Mouse (Mus musculus): ENCODE measurements around the gene Tas1r1.
A peak's percentile ranks its signal among the peaks of the same experiment; 100 is the strongest.

Gene Tas1r1

DNA sequence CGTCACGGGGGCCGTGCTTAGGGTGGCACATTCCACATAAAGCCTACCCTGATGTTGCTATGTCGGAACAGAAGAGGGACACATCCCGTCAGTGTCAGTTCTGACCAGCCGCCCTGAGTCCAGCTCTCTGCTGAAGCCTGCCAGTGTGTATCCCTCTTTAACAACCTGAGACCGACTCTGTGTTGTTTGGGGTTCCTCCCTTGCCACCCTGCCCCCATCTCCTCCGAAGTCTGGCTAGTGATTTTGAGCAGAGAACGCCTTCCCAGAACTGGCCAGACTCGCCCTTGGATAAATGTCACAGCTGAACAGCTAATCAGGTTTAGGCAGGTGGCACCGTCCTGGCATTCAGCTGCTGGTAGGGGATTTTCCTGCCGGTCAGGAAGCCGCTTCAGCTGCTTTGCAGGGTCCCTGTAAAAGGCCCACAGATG lies 27.6 kb downstream of the Tas1r1 start:
- no peak for DNase-seq (ENCODE audit: low read depth, low spot score)

DNA sequence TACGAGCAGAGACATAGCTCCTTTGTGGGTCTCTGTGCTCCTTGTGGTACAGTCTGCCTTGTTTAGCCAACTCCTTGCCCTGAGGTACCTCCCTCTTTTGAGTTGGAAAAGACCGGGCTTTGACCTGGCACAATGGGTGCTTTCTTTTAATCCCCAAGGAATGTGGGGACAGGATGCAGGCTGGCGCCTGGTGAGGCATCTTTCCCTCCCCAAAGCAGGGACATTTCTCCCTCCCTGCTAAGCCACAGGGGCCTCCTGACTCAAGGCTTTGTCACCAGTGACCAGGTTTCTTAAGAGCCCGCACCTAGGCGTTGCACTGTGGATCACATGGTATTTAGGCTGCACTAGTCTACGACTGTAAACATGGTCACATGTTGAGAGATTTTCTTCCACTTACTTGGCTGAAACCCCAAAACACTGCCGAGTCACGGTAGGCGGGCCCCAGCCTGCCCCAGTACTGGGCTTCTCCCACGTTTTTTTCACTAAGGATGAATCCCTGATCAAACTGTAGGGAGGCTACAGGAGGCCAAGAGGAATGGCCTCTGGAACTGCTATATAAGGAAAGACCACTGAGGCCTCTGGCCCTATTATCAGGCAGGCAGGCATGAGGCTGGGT lies 28.2 kb downstream of the Tas1r1 start:
- DNase-seq (ENCODE audit: low read depth, low spot score) = peak; percentile 52

DNA sequence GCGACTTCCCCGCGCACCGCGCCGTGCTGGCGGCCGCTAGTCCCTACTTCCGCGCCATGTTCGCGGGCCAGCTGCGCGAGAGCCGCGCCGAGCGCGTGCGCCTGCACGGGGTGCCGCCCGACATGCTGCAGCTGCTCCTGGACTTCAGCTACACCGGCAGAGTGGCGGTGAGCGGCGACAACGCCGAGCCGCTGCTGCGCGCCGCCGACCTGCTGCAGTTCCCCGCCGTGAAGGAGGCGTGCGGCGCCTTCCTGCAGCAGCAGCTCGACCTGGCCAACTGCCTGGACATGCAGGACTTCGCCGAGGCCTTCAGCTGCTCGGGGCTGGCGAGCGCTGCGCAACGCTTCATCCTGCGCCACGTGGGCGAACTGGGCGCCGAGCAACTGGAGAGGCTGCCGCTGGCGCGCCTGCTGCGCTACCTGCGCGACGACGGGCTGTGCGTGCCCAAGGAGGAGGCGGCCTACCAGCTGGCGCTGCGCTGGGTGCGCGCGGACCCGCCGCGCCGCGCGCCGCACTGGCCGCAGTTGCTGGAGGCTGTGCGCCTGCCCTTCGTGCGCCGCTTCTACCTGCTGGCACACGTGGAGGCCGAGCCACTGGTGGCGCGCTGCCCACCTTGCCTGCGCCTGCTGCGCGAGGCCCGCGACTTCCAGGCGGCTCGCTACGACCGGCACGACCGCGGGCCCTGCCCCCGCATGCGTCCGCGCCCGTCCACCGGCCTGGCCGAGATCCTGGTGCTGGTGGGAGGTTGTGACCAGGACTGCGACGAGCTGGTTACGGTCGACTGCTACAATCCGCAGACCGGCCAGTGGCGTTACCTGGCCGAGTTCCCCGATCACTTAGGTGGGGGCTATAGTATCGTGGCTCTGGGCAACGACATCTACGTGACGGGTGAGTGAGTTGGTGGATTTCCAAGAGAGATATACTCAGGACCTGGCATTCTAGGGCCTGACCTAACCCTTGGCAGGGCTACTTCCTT lies 29.0 kb downstream of the Tas1r1 start:
- DNase-seq (ENCODE audit: low read depth, low spot score) = peak; percentile 84

DNA sequence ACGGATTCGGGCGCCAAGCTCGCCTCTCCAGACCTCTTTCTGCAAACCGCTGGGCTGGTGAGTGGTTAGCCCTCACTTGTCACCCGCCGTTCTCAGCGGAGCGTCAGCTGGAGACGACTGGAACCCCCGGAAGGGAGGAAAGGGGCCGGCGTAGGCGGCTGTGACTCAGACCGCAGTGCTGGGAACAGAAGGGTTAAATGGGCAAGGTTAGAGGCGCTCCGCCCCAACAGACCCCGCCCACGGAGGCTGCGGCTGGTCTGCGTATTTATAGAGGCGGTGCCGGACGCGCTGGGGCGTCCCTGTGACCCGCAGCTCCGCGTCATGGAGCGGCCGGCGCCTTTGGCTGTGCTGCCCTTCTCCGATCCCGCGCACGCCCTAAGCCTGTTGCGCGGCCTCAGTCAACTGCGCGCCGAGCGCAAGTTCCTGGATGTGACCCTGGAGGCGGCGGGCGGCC lies 29.7 kb downstream of the Tas1r1 start, which contains the start of gene Klhl21:
Klhl21 (plus strand) TSS at position 182 of the 454 bp plus-strand sequence.
- peak; percentile 97 for DNase-seq (ENCODE audit: low read depth, low spot score)

DNA sequence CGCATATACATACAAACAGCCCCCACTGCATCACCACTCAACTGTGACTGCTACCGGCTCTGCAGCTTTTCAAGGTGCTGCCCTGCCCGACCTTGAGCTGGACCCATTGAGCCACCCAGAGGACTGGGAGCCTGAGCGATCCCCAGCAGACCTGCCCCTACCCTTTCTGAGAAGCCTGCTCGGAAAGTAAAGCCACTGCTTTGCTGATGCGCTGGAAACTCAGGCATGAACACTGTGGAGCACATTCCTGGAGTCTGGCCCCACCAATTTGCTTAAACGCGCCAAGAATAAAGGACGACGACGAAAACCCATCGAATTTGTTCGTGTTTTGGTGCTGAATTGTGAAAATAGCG lies 30.2 kb downstream of the Tas1r1 start:
- DNase-seq (ENCODE audit: low read depth, low spot score) = no peak

DNA sequence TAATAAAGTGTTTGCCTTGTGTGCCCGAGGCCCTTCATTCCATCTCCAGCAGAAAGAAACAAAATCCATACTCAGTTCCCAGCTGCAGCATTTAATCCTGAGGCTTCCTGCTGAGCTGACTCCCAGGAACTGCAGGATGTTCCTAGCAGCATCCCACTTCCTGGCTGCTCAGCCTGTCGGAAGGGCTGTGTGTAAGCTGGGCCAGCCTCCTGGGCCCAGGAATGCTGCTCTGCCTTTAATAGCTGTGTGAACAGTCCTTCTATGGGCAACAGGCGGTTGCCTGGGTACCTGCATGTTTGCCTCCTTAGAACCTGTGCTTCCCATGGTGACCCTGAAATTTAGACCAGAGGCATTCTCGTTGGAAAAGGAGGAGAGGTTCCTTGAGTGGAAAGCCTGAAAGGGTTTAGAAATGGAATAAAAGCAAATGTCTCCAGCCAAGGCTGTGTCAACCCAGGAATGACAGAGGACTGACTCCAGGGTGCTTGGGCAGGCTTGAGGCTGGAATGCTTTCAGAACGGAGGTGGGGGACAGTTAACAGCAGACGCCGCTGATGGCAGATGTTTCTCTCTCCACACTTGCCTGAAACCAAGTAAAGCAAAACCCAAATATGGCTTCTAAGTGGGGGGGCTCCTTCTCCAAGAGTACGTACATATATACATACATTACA lies 30.8 kb downstream of the Tas1r1 start:
- DNase-seq (ENCODE audit: low read depth, low spot score) = peak; percentile 67

DNA sequence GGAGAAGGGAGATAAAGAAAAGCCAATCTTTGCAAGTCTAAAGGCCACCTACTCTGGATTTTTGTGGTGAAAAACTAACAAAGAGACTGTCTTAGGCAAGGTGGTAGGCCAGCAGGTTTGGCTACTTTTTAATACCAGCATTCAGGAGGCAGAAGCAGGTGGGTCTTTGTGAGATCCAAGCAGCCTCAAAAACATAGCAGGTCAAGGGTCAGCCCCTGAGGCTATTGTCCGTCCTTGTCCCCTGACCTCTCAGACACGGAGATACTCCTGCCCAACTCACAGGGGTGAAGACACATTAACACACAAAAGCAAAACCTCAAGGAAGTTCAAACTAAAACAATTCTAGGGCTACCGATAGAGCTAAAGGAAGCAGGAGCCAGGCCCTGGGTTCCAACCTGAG lies 31.6 kb downstream of the Tas1r1 start:
- DNase-seq (ENCODE audit: low read depth, low spot score) = peak; percentile 29

DNA sequence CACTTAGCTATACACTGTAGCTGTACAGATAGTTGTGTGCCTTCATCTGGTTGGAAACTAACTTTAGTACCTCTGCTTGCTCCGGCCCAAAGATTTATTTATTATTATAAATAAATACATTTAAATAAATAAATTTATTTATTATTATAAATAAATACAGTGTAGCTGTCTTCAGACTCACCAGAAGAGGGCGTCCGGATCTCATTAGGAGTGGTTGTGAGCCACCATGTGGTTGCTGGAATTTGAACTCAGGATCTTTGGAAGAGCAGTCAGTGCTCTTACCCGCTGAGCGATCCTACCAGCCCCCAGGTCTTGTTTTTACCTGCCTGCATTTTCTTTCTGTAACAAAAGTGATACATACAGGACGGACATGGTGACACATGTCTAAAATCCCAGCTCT lies 32.2 kb downstream of the Tas1r1 start:
- DNase-seq (ENCODE audit: low read depth, low spot score) = no peak

DNA sequence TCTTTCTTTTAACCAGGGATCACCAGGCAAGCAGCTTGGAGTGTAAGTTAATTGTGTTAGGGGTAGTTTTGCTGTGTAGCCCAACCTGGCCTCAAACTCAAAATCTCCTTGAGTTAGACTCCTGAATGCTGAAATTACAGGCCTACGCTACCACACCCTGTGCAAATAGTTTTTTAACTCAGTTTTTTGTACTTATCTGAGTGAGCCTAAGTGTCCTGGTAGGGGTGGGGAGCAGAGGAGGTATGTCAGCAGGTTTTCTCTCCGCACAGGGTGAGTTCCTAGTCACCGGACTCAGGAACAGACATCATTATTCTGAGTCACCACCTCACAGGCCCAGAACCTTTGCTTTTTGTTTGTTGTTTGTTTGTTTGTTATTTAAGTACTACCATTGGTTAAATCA lies 36.3 kb downstream of the Tas1r1 start:
- DNase-seq (ENCODE audit: low read depth, low spot score) = no peak

DNA sequence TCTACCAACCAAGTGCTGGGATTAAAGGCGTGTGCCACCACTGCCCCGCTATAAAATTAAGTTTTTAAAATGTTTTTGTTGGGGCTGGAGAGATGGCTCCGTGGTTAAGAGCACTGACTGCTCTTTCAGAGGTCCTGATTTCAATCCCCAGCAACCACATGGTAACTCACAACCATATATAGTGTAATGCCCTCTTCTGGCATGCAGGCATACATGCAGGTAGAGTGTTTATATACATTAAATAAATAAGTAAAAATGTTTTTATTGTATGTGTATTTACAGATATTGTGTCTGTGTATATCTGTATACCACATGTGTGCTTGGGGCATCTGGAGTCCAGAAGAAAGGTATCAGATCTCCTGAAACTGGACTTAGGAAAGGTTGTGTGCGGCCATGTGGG lies 37.0 kb downstream of the Tas1r1 start:
- DNase-seq (ENCODE audit: low read depth, low spot score) = no peak

DNA sequence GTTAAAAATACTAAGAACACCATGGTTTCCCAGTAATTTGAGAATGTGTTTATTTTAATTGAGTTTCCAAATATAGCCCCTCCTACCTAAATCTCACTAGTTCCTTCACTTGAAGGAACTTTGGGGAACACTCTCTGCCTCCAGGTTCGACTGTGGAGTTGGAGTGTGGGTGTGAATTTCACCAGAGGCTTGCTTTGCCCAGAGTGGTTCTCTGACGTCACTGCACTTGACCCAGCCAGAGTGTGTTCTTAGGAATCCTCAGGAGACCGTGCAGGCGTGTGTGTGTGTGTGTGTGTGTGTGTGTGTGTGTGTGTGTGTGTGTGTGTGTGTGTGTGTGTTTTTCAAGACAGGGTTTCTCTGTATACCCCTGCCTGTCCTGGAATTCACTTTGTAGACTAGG lies 37.5 kb downstream of the Tas1r1 start:
- DNase-seq (ENCODE audit: low read depth, low spot score) = peak; percentile 37

DNA sequence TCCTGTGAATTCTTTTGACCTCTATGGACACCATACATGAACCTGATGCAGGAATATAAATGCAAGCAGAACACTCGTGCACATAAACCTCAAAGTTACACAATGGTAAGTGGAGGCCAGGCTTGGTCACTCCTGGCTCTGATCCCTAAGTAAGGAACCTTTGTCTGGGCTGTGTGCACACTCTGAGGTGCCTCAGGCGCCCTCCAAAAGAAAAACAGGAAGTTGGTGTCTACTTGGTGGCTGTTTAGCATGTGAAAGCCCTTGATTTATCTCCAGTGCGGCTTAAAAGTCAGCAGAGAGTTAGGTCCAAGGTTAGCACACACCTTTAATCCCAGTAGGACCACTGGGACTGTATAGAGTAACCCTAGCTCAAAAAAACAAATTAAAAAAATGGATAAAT lies 38.9 kb downstream of the Tas1r1 start:
- DNase-seq (ENCODE audit: low read depth, low spot score) = peak; percentile 80

DNA sequence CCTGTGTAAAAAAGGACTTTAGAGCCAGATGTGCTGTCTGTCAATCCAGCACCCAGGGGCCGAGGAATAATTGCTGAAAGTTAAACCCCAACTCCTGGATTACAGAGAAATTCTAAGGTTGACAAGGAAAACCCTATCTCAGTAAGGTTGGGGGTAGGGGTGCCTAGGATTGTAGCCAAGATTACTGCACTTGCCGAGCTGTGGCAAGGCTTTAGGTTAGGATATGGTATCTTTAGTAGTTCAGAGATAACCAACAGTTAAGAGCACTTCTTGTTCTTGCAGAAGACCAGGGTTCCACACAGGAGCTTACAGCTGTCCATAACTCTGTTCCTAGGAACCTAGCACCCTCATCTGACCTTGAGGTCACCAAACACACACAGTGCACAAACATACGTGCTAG lies 40.7 kb downstream of the Tas1r1 start:
- DNase-seq (ENCODE audit: low read depth, low spot score) = no peak

DNA sequence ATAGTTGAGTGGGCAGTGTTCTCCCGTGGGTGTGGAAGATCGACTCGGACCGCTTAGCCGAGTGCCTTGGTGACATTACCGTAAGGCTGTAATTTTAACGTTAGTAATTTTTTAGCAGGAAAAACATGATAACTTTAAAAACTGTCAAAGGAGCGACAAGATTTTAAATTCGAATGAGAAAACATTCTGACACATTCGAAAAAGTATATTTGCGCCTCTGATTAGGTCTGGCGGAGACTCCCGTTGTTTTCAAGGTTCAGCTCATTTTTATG lies 41.5 kb downstream of the Tas1r1 start:
- DNase-seq (ENCODE audit: low read depth, low spot score) = no peak

DNA sequence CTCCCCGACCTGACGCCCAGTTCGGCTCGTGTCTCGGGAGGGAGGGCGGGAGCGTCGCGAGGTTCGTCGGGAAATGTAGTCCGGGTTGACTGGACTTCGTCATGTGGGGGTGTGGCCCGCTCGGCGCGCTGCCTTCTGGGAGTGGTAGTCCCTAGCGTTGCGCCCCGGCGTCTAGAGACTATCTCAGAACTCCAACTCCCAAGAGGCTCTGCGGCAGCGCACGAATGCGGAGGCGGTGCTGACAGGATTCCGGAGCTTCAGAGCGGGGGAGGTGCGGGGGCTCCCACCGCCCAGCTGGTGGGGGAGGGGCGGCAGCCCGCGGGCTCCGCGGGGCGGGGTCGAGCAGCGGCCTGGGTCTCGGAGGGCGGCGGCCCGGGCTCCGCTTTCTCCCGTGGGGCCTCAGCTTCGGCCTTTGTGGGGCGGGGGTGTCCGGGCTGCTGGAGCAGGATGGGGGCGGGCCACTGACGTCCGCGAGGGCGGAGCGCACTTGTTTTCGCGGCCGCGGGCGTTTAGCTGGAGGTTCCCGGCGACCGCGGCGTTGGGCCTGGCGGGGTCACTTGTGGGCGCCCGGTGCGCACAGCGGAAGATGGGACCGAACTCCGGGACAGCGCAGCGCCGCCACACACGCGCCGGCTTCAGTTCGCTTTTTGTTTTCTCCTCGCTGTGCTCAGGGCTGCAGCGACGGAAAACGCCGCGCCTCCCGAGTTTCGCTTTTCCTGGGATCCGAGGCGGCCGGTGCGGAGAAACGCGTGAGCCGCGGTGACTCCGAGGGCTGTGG lies 42.0 kb downstream of the Tas1r1 start, which contains the start of gene Phf13:
Phf13 (minus strand) TSS at position 86 of the 778 bp plus-strand sequence.
- peak; percentile 99 for DNase-seq (ENCODE audit: low read depth, low spot score)

DNA sequence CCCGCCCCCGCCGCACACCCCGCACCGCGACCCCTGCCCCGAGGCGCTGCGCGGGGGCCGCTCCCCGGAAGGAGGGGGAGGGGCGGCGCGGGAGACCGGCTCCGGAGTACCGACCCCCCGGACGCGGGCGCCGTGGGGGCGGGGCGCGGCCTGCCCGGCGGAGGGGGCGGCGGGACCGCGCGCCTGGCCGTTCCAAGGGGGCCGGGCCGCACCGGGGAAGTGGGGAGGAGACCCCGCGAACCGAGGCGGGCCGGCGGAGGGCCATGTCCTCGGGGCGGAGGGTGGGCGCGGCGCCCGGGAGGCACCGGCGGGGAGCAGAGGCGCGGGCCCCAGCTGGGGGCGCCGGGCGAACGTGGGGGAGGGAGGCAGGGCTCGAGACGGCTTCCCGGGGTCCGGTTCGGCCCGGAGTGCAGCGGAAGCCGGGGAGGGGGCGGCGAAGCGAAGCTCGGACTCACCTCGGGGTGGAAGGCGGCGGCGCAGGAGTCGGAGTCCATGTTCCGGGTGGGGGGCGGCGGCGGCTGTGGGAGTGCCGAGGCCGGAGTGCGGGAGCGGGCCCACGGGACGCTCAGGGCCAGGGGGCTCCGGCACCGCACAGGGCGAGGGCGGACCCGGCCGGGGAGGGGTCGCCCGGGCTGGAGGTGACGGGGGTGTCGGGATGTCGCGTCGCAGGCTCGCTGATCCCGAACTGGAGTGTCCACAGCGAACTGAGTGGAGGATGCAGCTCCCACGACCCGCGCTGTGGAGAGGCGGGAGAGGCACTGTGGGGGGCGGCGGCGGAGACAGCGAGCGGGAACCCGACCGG lies 42.8 kb downstream of the Tas1r1 start:
- DNase-seq (ENCODE audit: low read depth, low spot score) = no peak

DNA sequence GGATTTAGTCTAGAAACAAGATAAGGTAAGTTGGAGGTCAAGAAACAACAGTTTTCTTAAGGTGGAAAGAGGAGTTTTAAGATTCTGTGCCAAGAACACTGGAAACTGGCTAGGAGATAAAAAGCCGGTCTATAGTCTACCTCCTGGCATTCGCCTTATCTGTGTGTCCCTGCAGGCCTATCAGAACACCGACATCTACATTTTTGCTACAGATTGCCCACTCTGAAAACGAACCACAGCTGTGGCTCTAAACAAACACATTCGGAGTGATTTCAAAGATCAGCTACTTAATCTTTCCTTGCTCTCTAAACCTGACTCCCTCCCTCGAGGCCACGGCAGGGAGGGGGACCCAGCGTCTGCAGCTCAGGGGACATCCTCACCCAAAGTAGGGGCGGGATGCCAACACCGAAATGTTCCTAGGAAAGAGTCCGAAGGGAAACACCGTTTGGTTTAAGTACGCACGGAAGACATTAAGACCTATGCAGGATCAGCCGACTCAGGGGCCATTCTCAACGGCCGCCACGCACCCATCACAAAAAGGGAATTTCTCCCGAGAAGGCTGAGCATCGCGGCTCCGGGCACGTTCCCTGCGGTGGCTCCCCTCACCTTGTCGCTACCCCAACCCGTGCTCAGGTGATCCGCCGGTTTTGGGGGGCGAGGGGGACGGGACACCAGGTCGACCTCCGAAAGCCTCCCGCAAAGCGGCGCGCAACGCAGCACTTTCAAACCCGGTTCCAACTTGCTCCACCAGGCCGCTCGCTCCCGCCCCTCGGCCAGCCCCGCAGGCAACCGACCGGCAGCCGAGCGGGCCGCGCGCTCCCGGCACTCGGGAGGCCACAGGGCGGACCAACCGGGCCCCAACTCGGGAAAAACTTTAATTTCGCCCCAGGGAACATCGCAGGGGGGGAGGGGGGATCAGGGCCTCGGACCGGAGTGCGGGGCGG lies 43.9 kb downstream of the Tas1r1 start:
- DNase-seq (ENCODE audit: low read depth, low spot score) = peak; percentile 48

DNA sequence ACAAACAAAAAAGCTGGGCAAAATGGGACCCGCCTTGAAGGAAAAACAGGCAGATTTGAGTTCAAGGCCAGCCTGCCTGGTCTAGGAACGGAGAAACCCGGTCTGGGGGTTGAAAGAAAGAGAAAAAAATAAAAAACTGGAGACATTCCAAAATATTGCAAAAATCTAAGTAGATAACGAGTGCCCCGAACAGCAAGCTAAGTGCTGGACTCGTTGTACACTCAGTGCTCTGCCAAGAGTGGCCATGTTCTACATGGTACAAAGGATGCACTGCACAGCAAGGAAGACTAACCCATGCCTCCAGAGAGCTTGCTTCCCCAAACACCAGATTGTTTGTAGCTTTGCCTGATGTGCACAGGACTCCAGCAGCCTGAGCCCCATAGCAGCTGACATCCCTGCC lies 45.3 kb downstream of the Tas1r1 start:
- no peak for DNase-seq (ENCODE audit: low read depth, low spot score)

DNA sequence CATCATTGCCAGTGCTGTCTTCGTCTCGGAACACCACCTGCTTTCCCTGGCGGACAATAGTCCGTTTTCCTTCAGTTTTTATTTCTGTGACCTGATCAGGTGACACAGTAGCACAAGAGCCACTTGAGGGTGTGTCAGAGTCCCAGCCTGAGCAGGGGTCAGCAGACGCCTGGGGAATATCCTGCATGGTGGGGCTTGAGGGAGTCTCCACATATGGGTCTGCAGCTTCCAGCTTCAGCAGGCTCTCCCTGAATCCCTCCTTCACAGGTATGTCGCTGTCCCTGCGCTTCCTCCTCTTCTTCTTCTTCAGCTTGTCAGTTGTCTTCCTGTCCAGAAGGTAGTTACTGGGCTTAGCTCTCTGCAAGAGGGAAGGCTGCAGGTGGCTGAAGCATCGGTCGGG lies 46.3 kb downstream of the Tas1r1 start:
- DNase-seq (ENCODE audit: low read depth, low spot score) = no peak

DNA sequence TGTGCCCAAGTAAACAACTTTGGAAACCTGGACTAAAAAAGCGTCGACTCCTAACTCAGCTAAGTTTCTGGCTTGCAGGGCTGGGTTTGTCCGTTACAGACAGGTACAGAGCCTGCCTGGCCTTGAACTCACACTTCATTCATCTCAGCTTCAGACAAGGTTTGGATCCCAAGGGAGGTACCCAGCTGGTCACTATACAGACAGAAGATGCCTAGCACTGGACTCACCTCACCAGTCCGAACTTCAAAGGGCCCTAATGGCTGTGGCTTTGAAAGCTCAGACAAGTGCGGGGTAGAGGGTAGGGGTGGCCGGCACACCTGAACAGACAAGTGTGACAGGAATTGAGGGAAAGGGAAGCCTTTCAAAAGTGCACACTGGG lies 49.3 kb downstream of the Tas1r1 start:
- no peak for DNase-seq (ENCODE audit: low read depth, low spot score)
